Mouse (Mus musculus): Measurements from ENCODE around the gene Tbc1d15.

Tbc1d15 gene

DNA sequence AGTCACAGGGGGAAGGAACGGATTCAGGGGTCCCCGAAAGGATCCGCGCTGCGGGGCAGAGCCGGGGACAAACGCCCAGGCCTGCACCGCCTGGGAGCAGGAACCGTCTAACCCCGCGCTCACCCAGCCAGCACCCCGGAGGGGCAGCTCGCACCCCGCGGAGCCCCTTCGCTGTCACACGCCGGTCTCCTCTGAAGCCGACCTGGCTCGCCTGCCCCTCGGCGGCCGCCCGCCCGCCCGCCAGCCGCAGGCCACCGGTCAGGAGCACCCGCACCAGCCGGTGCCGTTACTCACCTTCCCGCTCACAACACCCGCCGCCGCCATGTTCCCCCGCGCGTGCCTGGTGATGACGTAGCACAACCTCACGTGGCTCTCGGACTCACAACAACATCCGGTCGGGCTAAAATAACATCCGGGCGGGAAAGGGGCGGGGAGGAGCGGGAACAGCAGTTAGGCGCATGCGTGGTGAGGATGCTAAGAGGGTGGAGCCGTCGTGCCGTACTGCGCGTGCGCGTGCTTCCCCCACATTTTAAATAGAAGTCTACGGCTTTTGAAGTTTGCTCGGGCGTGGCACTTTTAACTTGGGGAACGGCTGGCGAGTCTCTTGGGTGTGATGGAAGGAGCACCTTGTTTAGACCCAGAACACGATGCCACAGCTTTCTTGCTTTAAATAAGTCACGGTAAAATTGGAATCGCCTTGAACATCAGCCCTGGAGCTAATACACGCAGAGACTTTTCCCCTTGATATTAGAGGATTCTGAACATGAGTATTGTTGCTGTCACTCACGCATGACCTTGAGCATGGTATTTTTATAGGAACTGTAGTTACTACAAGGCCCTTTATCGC is at the start of gene Tbc1d15:
TSS of gene Tbc1d15 (minus strand) at position 380 of the 847 bp plus-strand sequence.
- peak; percentile 95 to 98 for DNase-seq (ENCODE audit: low spot score in 2 of 2)

DNA sequence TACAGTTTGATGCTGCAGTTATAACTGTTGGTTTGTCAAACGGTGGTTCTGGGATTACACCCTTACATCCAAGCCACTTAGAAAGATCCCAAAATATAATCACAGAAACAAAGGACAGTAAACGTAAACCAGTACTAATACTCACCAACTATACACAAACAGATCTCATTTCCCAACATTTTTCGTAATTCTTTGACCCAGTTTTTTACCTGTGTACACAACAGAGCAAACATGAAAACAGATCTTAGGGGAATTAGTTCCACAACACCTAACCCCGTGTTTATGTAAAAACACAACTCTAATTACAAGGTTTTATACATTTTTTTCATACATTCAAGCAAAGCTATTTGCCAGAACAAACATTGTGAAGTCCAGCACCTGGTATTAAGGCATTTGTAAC is 47.4 kb upstream of the Tbc1d15 start:
- DNase-seq (ENCODE audit: low spot score in 2 of 2) = no peak

DNA sequence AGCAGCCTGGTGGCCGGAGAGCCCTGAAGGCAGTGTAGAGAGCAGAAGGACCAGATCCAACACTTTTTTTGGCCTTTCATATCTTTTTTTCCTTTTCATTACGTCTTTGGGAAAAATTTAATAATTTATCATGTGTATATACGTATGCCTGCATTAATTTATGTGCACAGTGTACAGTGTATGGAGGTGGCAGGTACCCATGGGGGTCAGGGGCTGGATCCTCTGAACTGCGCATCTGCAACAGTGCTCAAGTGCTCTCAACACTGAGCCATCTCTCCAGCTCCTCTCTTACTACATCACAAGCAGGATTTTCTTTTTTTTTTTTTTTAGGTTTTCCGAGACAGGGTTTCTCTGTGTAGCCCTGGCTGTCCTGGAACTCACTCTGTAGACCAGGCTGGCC is 46.3 kb upstream of the Tbc1d15 start:
- no peak for DNase-seq (ENCODE audit: low spot score in 2 of 2)

DNA sequence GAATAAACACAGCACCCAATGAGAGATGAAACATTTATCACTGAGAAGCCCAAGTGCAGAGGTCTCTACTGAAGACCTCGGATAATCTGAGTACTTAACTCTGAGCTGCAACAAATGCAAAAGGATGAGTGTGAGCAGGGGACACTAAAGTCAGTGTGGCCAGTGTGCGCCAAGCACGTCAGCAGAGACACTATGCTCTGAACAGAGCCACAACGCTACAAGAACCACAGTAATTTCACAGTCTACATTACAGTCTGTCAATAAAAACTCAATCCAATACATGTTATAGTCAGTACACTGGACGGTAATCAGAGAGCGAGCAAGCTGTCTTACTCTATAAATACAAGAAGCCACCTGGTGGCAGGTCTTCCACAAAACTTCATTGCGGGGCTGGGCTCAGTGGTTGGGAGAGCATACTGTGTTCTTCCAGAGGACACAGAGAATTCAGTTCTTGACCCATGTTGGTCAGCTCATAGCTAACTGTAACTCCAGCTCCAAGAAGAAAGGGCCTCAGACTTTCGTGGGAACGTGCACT is 45.2 kb upstream of the Tbc1d15 start:
- DNase-seq (ENCODE audit: low spot score in 2 of 2) = no peak

DNA sequence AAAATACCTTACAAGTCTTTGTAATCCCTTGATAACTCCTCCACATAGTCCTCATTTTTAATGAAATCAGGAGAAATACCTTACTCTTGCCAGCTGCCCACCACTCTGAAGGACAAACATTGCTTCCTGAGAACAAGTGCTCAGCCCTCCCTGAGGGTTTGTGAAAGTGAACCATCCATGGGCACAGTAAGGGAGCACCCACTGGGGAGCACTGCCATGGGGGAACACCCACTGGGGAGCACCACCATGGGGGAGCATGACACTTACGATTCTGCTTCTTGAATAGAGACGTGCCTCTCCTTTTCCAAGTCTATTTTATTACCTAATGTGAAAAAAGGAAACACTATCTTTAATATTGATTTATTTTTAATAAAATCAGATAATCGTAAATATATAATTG is 43.9 kb upstream of the Tbc1d15 start:
- no peak for DNase-seq (ENCODE audit: low spot score in 2 of 2)

DNA sequence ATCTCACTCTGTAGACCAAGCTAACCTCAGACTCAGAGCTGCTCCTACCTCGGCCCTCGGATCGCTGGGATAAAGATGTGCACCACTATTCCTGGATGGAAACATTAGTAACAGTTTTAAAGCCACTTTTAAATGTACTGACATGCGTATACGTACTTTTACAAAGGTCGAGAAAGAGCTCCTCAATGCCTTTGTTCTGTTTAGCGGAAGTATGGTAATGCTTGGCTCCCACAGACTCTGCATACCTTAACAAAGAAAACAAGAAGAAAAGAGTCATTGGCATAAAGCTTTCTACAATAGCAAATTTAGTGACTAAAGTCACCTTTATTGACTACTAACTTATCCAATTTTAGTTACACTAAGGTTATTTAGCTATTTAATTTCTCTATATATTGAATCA is 43.4 kb upstream of the Tbc1d15 start:
- no peak for DNase-seq (ENCODE audit: low spot score in 2 of 2)

DNA sequence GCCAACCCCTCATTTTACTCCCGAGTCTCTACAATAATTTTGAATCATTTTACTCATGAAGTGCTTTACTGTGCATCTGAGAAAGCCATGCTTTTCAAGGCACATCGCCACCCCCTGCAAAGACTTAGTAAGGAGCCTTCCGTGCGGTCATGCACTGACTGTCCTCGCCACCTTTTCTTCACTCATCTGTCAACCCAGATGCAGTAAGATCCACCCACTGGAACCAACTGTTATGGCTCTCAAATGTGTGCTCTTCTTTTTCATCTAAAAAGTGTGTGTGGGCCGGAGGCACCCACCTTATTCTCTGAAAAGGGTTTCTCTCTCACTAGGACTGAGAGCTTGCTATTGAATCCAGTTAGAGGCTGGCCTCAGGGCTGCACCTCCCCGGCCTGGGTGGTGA is 42.7 kb upstream of the Tbc1d15 start:
- no peak for DNase-seq (ENCODE audit: low spot score in 2 of 2)

DNA sequence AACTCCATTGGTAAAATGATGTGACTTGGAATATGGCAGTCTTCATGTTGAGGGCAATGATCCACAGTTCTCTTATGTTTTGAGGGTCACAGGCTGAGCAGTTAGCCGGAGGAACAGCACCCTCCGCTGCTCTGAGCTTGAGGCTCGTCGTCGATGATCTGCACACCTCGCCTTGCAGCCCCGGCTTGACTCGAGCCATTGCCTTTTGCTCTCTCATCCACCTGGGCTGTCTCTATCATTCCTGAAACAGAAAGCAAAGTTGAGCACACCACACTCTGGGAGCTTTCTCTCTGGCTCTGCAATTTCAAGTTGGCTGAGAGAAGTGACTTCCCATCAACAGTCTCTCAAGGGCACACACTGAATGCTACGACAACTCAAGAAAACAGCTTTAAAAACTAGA is 39.4 kb upstream of the Tbc1d15 start:
- DNase-seq (ENCODE audit: low spot score in 2 of 2) = no peak

DNA sequence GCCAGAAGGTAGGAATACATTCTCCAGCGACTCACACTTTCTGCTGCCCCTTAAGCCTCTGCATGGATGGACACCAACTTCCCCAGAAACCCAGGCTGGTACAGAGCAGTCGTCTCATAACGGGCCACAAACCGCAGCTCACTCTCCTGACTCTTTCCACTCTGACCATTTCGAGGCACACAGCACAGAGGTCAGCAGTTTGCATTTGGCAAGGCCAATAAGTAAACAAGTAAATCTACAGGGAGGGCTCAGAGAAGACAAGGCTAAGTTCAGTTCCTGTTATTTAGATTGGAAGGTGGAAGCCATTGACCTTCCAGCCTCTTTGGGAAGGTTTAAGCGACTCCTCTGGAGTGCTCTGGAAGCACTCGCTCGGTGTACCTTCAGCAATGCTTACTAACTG is 37.6 kb upstream of the Tbc1d15 start:
- DNase-seq (ENCODE audit: low spot score in 2 of 2) = no peak

DNA sequence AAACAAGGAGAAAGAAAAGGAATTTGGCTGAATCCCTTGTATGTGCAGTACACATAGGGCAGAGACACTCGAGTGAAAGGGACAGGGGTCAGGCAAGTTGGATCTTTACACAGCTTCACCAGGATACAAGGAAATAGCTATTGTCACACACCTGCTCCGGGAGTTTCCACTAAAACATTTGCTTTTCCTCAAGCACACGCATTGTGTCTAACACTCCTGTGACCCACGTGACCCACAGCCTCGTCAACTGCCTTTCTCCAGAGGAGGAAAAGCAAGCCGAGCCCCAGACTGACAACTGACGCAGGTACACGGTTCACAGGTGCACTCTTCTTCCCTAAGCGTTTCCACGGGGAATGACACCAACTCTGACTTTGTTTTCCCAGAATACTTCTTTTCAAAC is 32.9 kb upstream of the Tbc1d15 start:
- no peak for DNase-seq (ENCODE audit: low spot score in 2 of 2)

DNA sequence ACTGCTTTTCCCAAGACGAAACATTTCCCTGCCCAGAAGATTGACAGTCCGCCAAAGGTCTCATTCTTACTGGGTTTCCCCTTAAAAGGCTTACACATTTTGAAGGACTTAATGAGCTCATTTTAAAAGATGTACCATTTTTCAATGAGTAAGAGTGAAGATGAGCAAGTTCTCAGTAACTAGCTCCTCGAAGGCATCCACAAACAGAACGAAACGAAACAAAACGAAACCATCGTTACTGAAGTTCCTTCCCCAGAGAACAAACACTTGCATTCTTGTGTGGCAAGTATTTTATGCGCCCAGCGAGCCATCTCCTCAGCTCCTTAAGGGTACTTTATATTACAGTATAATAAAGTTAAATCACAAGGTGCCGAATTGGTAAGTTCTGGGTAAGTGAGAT is 30.1 kb upstream of the Tbc1d15 start:
- no peak for DNase-seq (ENCODE audit: low spot score in 2 of 2)

DNA sequence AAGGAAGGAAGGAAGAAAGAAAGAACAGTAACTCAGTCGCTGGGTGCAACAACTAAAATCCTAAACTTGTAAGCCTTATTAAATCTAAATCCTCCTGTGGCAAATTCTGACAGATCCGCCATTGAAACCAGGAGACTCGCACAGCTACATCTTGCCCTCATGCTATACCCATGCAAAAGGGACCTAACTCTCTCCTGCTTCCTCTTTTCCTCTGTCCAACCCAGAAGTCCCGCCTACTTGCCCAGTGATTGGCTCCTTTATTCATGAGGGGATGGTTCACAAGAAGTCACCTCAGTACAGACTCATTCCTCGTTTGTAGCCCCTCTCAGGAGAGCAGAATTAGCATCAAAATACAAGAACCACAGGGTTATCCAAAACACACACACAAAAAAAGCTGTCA is 20.4 kb upstream of the Tbc1d15 start:
- no peak for DNase-seq (ENCODE audit: low spot score in 2 of 2)

DNA sequence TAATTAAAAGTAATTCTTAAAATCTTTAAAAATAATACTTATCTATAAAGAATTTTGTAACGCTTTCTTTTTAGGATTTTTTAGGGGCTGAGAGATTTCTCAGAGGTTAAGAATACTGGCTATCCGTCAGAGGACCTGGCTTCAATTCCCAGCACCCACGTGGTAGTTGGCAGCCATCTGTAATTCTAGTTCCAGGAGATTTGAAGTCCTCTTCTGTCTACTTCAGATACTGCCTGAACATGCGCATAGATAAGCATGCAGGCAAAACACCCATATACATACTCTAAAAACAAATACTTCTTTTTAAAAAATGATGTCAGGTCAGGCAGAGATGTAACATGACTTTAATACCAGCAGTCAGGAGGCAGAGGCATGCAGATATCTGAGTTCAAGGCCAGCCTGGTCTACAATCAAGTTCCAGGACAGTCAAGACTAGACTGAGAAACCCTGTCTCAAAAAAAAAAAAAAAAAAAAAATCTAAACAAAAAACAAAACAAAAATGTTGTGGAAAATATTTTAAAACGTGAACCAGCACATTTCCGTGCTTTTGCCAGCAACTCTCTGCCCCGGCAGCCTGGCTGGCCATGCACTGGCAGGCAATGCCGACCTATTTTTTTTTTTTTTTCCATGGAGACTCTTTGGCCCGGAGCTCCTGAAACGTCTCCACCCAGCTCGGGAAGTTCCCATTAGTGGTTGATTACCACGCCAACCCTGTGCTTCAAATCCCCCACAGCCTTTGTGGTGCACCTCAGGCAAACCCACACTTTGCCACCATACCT is 19.5 kb upstream of the Tbc1d15 start:
- no peak for DNase-seq (ENCODE audit: low spot score in 2 of 2)

DNA sequence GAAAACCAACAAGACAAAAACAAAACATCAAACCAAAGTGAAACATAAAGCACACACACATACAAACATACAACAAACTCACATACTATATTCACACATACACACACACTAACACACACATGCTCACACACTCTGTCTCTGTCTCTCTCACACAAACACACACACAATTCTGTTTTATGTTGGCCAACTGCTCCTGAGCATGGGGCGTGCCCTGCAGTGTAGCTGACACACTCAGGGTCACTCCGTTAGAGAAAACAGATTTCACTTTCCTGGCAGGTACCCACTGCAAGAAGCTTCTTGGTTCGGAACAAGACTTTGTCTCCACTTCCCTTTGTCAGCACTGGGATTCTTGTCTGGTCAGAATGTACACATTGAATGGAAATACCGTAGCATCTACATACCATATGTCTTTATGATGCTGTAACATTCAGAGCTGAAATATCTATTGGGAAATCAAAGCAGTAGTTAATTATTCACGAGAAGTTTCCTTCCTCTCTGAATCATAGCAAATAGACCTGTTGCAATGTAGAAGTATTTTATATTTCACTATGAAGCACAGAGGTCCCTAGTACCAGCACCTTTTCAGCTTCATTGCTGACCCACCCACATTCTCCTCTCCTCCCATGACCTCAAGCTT is 11.8 kb upstream of the Tbc1d15 start:
- DNase-seq (ENCODE audit: low spot score in 2 of 2) = no peak

DNA sequence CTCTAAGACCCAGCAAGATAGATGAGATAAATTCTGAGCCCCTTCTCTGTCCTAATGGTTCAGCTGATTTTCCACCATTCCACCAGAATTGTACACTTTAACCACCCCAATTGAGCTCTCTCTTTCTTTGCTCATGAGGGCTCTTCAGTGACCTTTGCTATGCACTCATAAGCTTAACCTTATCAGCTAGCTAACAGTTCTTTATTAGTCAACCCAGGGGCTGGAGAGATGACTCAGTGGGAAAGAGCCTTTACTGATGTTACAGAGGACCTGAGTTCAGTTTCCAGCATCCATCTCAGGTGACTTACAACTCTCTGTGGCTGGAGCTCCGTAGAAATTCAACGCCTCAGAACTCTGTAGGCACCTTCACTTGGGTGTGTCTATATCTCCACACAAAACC is 11.0 kb upstream of the Tbc1d15 start:
- no peak for DNase-seq (ENCODE audit: low spot score in 2 of 2)

DNA sequence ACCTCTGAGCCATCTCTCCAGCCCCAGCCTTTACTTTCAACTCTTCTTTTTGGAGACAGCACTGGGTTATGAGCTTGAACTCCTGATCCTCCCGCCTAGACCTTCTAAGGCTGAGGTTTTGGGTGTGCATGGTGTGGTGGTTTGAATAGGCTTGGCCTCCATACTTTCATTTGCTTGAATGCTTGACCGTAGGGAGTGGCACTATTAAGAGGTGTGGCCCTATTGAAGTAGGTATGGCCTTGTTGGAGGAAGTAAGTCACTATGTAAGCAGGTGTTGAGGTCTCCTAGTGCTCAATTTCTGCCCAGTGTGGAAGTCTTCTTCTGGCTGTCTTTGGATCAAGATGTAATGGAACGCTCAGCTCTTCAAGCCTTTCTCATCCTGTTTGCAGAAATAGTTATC is 10.2 kb upstream of the Tbc1d15 start:
- no peak for DNase-seq (ENCODE audit: low spot score in 2 of 2)

DNA sequence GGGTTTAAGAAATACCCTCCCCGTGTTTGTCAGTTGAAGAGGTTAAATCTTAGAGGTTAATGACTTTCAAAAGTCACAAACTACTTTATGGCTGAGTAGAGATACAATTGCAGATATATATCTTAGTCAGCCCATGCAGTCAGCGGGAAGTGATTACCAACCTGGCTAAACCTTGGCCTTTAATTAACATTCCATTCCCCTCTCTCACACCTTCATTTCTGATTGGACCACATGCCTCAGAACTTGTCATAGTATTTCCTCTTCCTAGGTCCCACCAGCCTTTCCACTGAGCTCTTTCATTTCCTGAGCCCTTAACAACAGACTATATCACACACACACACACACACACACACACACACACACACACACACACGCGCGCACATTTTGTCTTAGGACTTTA is 4.9 kb upstream of the Tbc1d15 start:
- no peak for DNase-seq (ENCODE audit: low spot score in 2 of 2)

DNA sequence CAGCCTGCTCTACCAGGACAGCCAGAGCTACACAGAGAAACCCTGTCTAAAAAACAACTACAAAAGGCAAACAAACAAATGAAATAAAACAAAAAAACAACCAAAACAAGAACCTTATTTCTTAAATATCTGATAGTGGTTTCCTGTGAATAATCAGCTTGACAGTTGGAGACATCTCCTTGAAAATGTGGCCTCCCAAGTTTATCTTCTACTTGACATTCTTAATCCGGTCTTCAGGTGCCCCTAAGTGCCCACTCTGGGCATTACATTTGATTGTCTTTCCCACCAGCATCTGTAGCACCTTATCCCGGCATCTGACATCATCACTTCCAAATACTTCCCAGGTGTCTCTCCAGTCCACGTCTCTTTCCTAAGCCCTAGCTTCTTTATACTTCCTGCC is 2.3 kb upstream of the Tbc1d15 start:
- no peak for DNase-seq (ENCODE audit: low spot score in 2 of 2)

DNA sequence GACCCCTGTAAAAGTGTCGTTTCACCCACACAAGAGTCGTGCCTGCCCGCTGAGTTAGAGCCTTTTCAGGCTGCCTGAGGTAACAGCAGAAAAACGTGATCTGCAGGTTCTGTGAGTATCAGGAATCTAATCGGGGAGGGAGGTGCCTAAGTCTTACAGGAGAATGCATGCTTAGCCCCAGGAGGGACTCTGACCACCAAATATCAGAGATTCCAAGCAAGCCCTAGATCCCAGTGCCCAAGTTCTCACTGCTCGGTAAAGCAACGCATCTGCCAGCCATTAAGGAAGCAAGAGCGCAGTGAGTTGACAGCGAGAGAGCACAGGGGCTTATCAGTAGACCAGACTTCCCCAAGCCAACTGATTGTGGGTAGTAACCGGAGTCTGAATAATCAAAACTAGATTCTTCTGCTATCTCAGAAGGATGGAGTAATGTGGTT is 1.1 kb upstream of the Tbc1d15 start:
- DNase-seq (ENCODE audit: low spot score in 2 of 2) = peak in 1 of 2 experiments; percentile 26

DNA sequence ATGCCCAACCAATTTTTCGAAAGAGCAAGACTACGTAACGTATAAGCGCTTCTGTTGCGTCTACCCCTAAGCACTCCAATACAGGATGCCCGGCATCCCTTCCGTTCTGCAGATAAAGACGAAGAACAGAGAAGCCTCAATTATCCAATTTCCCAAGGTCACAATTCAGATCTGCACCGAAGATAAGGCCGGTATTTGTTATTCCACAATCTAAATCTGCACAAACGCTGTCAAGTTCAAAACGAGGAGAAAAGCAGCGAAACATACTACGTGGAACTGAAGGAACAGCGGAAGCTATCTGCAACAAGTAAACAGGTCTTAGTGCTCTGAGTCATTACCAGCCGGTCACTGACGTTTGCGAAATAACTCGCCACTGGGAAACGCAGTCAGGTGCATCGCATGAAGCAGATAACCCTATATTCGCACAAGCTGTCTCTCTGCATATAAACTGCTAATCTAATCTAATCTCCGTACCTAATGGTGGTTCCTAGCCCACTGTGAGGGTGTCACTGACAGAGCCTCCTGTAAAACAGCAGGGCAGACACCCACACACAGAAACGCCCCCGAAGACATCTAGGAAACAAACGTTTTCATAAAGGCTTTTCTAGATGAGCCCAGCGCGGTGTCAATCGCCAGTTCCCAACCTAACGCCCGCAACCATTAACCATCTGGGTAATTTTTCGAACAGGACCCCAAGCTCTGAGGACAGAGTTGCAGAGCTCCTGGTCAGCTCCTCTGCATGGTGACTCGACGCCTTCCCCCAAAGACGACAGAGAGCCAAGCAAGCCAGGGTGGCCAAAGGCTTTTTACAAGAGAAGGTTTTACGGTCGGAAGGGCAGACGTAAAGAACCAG is 806 bp downstream of the Tbc1d15 start:
- DNase-seq (ENCODE audit: low spot score in 2 of 2) = no peak

DNA sequence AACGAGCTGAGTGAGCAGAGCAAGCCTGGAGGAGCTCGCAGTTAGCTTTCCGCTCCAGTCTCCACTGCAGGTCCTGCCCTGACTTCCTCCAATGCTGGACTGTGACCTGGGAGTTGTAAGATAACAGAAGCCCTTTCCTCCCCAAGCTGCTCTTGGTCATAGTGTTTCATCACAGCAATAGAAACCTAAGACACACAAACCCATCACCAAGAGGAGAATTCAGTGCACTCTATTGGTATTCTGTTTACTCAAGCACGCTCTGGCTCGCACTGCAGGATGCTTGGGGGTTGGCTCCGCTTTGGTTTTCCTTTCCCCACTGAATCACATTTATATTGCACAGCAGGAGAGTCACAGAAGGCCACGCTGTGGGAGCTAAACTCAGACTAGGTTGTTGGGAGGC is 3.2 kb downstream of the Tbc1d15 start:
- no peak for DNase-seq (ENCODE audit: low spot score in 2 of 2)
